Mouse (Mus musculus) cerebral cortex, adult 2 months (tissue): ENCODE results near the gene Sgk1.

Experiments
- WGBS: fragments of 180-500 bp; shearing (Covaris S2); methylation state at CpG from one replicate; pipeline ENCODE4 v1.1.7; 2018; 5-methylcytosine and 5-hydroxymethylcytosine counted together

Sgk1 gene

GRCm38 (mm10) chr10:21918016-21918749 lies 36.2 kb downstream of the Sgk1 start:
- WGBS = 80% methylated on average over 6 of the region's 6 CpGs

DNA sequence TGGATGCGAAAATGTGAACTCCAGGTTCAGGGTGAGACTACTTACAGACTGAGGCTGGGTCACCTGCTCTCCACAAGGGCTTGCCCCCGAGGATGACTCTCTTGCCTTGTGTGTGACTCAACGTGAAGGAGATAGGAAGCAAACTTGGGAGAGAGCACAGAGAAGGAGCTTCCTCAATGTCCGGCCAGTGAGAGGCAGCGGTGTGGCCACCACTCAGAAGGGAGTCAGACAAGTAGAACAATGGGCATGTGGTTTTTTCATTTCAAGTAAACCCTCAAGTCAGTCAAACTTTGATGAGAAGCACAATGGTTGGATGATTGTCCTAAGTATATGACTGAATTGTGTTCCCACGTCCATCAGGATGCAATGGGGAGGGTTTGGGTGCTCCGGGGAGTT lies 36.8 kb downstream of the Sgk1 start:
- WGBS = 85% methylated on average over 7 of the region's 7 CpGs

- WGBS = 74% methylated on average over 2 of the region's 2 CpGs
Measured at GRCm38 (mm10) chr10:21920611-21921010, 38.6 kb downstream of the Sgk1 start.

DNA sequence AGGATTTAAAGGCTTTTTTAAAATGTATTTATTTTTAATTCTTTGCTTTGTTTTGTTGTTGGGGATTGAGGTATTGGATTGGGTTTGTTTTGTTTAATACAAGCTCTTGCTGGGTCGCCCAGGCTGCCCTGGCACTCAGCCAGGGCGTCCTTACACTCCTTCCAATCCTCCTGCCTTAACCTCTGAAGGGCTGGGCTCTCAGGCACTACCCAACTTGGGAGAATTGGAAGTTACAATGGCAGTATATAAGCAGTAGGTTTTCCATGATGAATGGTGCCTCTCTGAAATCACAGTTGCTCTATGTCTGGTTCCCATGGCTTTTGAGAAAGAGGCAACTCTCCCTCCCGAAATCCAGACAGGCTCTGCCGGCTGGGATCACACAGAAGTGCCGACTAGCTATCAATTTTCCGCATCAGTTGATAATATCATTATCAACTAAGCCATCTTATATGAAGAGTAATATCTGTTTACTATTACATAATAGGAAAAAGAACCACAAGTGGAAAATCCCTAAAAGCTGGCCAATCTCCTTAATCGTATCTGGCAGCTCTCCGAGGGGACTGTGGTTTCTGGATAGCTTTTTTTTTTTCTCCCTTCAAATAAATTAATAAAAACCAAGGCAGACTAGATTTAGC lies 40.8 kb downstream of the Sgk1 start:
- 48% methylated on average over 8 of the region's 8 CpGs for WGBS

- WGBS = 28% methylated on average over 9 of the region's 9 CpGs
Measured at GRCm38 (mm10) chr10:21923495-21923952, 41.5 kb downstream of the Sgk1 start.

GRCm38 (mm10) chr10:21924051-21924720 lies 42.2 kb downstream of the Sgk1 start:
- WGBS = 32% methylated on average over 16 of the region's 16 CpGs

DNA sequence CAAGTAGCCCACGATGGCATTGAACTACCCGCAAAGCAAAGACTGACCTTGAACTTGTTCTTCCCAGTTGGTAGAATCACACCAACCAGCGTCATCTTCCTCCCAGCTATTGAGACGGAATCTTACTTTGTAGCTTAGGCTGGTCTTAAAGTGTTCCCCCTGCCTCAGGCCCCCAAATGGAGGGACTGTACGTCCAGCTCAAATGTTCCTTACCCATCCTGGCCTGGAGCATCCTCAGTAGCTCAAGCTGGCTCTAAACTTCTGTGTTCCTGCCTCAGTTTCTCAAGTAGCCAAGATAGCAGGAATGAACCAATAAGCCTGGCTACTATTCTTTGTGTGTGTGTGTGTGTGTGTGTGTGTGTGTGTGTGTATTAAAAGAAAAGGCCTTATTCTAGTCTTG lies 45.0 kb downstream of the Sgk1 start:
- WGBS = 95% methylated on average over 5 of the region's 5 CpGs

GRCm38 (mm10) chr10:21930781-21931380 lies 48.9 kb downstream of the Sgk1 start:
- WGBS = 68% methylated on average over 10 of the region's 10 CpGs

DNA sequence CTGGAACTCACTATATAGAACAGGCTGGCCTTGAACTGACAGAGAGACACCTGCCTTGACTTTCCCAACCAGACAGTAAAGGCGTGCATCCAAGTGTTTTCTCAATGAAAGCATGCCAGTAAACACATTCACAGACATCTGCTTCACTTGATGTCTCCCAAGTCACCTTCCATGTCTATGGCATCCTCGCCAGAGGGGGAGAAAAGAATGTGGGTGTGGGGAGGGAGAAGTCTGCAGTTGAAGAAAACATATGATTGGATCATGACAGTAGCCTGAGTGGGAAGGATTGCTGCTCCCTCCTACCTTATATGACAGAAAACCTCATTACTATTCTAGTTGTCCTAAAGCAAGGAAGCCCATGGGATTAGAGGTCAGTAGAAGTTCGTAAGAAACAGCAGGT lies 50.8 kb downstream of the Sgk1 start:
- WGBS = 76% methylated on average over 3 of the region's 3 CpGs

- 95% methylated on average over 2 of the region's 2 CpGs for WGBS
Measured at GRCm38 (mm10) chr10:21934826-21935225, 52.8 kb downstream of the Sgk1 start.

GRCm38 (mm10) chr10:21936513-21937221 lies 54.7 kb downstream of the Sgk1 start:
- WGBS = 60% methylated on average over 12 of the region's 12 CpGs

DNA sequence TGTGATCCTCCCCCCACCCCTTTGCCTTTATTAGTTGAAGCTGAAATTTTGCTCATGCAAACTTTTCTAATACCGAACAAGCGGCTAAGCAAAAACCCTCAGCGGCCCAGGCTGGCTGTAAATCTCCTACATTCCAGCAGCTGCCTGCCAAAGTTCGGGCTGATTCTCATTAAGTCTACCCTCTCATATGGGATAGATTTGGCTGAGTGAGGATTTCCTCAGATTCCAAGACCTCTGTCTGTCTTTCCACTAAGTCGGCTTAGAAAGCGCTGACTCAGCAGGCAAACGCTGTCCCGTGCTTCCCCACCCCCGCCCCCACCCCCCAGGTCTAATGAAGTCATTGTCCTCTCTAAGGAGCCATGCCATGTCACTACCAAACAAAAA lies 55.2 kb downstream of the Sgk1 start:
- 28% methylated on average over 9 of the region's 9 CpGs for WGBS

DNA sequence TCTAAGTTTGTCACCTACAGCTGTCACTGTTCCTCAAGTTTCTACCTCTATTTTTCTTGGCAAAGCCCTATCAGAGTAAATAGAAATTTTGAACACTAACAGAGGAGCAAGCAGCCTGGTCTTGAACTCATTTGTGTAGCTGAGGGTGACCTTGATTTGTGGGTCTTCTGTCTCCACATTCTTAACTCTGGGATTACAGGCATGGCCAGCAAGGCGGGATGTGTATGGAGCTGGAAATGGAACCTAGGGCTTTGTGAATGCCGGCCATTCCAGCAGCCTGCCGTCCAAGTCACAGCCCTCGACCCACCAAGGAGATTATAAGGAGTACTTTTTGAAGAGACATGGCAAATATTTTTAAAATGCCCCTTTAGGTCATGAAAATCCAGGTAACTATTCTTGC lies 56.2 kb downstream of the Sgk1 start:
- WGBS = 93% methylated on average over 4 of the region's 4 CpGs

DNA sequence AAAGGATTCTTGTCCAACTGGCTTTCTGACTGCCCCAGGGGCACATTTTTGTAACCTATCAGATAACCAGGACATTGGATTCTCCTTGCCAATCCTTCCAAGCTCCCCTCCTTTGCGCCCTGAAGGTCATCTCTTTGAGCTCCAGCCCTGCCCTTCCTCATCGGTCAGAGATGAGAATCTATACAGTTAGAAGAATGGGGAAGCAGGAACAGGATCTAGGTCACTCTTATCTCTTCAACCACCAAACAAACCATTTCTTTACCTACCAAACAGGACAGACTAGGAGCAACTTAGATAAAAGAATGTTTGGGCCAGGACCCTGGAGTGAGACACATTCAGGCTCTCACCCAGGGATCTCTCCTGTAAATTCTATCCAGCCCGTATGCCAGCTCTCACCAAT lies 59.3 kb downstream of the Sgk1 start:
- 82% methylated on average over 3 of the region's 3 CpGs for WGBS

- 95% methylated on average over 6 of the region's 6 CpGs for WGBS
Measured at GRCm38 (mm10) chr10:21943145-21943700, 61.2 kb downstream of the Sgk1 start.

DNA sequence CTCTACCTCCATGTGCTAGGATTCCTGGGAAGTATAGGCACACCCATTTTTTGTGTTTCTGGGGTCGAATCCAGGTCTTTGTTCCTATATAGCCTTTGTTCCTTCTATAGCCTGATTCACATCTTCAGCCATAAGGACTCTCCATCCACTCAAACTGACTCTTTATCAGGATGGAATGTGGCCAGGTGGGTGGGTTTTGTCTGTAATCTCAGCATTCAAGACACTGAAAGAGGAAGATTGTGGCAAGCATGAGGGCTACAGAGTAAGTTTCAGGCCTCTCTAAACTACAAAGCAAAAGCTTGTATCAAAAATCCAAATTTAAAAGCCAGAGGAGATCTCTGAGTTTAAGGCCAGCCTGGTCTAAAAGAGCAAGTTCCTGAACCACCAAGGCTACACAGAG lies 63.2 kb downstream of the Sgk1 start:
- 72% methylated on average over 1 of the region's 1 CpGs for WGBS

- WGBS = 77% methylated on average over 9 of the region's 9 CpGs
Measured at GRCm38 (mm10) chr10:21946751-21947351, 64.9 kb downstream of the Sgk1 start.

DNA sequence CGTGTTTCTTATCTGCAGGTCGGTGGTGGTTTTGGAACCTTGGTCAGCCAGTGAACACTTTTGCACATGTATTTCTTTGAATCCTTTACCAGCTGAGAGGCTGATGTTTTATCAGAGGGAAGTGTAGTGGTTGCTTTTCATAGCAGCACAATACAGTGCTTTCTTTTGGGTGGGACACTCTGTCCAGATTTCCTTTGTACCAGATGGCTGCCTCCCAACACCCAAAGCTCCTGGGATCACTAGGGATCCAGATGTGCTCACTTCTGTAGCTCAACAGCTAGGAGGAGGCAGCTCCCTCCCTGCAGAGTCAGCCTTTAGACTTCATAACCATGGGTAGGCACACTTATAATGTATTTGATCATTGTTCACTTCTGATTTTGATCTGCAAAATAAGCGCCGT lies 70.5 kb downstream of the Sgk1 start:
- WGBS = 79% methylated on average over 4 of the region's 4 CpGs

- WGBS = 91% methylated on average over 2 of the region's 2 CpGs
Measured at GRCm38 (mm10) chr10:21961111-21961510, 79.1 kb downstream of the Sgk1 start.

GRCm38 (mm10) chr10:21963005-21963404 lies 81.0 kb downstream of the Sgk1 start:
- WGBS = 29% methylated on average over 7 of the region's 7 CpGs

DNA sequence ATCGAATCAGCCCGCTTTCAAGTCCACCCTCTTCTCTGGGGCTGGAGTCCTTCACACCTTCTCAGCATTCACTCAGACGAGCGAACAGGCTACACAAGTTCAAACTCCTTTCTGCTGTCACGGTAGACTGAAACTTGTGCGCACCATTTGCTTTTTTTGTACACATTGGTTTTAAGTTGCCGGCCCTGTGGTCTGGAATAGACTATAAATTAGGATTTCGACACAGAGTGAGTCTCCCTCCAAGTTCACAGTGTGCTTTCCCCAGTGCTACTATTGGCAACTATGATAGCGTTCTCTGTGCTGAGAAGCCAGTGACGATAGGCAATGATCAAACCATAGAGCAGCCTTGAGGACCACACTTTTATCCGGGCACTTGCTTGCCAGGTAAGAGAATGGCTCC lies 91.7 kb downstream of the Sgk1 start:
- WGBS = 89% methylated on average over 11 of the region's 11 CpGs
